Mouse (Mus musculus): ENCODE measurements at regions not wholly inside any gene's neighbourhood (a gene's known extent, or its start where the extent isn't known, plus 50 kb on each side); places are given as distances from the start of the nearest gene placed in this dataset.

DNA sequence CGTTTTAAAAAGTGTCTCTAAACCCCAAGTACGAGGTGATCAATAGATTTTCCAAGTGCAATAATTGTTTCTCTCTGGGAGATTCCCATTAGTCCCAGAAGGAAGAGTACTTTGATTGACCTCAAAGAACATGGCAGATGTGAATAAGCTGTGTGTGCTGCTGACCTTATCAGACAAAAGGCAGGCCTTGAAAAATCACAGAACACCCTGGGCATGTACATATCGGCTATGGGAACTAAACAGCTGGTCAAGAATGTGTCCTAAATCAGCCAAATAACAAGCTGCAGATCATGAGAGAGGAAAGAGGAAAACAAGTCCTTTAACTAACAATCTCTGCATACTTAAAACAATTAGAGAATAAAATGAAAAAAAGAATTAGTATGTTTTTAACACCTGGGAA is 125.4 kb upstream of the Ccdc85a start:
- TF ChIP-seq POLR2A (IDR thresholded peaks at IDR 0.05; ENCODE audit: extremely low read depth, insufficient read depth, low read length): no peak
- no peak for TF ChIP-seq CTCF (IDR thresholded peaks at IDR 0.05; ENCODE audit: extremely low read depth, insufficient read depth, low read length)
